In genomic region chr17:84957487-84958259, GRCm38 (mm10) we compare ENCODE assay signal across 8 mouse cellular contexts. TPM values are rescaled to one million over a fixed set of nuclear protein-coding genes. Genes with fewer than 3 reads are reported as not detected.
DNase-seq lines count a peak whose midpoint lies in the region; ATAC-seq lines count a peak whose summit lies in the region.

No protein-coding gene starts in this region.

- H3K4me3 ChIP-seq in hindbrain, embryonic 11.5 days (ENCODE audit: low read depth, low read length), result peak overlapping the region; percentile 98

- peak overlapping the region; percentile 90 for H3K27ac ChIP-seq in hindbrain, embryonic 11.5 days (ENCODE audit: low read depth, low read length)

- peak; percentile 100 for DNase-seq in Muller cell, postnatal 12 days (ENCODE audit: inconsistent ontology term)
- DNase-seq in cerebellum, adult 9-11 months, result peak; percentile 100
- peak; percentile 100 for DNase-seq in frontal cortex, adult 2 months (ENCODE audit: extremely low spot score in 1 of 2, low spot score in 1 of 2)
- peak; percentile 99 for DNase-seq in hindbrain, embryonic 11.5 days (ENCODE audit: low spot score)
- DNase-seq in layer of hippocampus, postnatal 10 days (ENCODE audit: low spot score in 2 of 2), result peak; percentile 100
- peak; percentile 100 for DNase-seq in lung, postnatal 10 days
- DNase-seq in ovary, postnatal 36 days (ENCODE audit: low spot score), result peak; percentile 99
- DNase-seq in thymus, postnatal 25 days, result peak; percentile 100

- H3K27me3 ChIP-seq in hindbrain, embryonic 11.5 days (ENCODE audit: control insufficient read depth, insufficient read depth, low read length), result no peaks in the 10 kb centered on the region

- ATAC-seq in hindbrain, embryonic 11.5 days (ENCODE audit: low FRiP score), result peak; percentile 99

- no peaks in the 10 kb centered on the region; the same call in 1 of the 2 replicates for H3K4me1 ChIP-seq in hindbrain, embryonic 11.5 days (replicated peaks; ENCODE audit: control insufficient read depth, insufficient read depth, low read length)

- no peaks in the 10 kb centered on the region for H3K36me3 ChIP-seq in hindbrain, embryonic 11.5 days (ENCODE audit: control insufficient read depth, insufficient read depth, low read length)

- peak overlapping the region; percentile 67 for H3K4me2 ChIP-seq in hindbrain, embryonic 11.5 days (replicated peaks; ENCODE audit: low read depth, low read length)

- no peaks in the 10 kb centered on the region for H3K9me3 ChIP-seq in hindbrain, embryonic 11.5 days (ENCODE audit: control insufficient read depth, low read length)

- 0% methylated on average over 49 of the region's 55 CpGs for WGBS in hindbrain, embryonic 11.5 days

- peak overlapping the region; percentile 98 for H3K9ac ChIP-seq in hindbrain, embryonic 11.5 days (ENCODE audit: low read depth, low read length)

RNA-seq across cellular contexts. Expression of gene Ppm1b, which starts 1.1 kb away (rescaled TPM):
- polyA plus RNA-seq in frontal cortex, adult 2 months (2012; rRNA removed), result 91.0 and 93.8 TPM in 2 replicates
- polyA plus RNA-seq in hindbrain, embryonic 11.5 days (2014; fragmentation: Nextera tagmentation; extraction: Ambion mirVana), result 90.7 and 101 TPM in 2 replicates
- total RNA-seq in layer of hippocampus, postnatal 10 days (2021), result 100 to 1,000 TPM; 106 to 116 TPM

Comparison
In these comparisons a context has a peak if more than half of its experiments do, and no peak if none do; other contexts are left out.
1. Peak in every context shown above with its lines: DNase-seq, ATAC-seq, H3K4me3 ChIP-seq and H3K27ac ChIP-seq.